Mouse (Mus musculus): ENCODE data around the gene Xpr1.

DNA sequence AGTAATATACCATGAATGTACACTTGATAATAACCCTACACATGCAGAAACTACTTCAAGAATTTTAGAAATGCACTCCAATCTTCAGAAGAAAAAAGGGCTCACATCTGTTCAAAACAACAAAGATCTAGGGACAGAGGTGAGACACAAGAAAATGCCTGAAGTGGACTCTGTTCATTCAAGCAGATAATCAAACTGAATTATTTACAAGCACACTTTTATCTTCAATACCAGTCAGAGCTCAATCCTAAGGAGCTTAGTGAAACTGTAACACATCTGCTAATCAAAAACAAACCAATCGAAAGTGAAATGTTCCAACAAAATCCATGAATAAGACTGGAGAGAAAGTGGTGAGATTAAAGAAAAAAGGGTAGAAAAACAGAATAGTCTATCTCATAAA, 35.3 kb downstream of the Xpr1 start:
- TF ChIP-seq REST (IDR thresholded peaks at IDR 0.05; ENCODE audit: insufficient read depth, insufficient read length) (no peak), TCF3 (IDR thresholded peaks at IDR 0.05; ENCODE audit: insufficient read length, low read depth) (no peak), TCF12 (IDR thresholded peaks at IDR 0.05; ENCODE audit: insufficient read depth, poor library complexity, severe bottlenecking) (no peak), POLR2AphosphoS2 (IDR thresholded peaks at IDR 0.05; ENCODE audit: insufficient read length, low read depth) (no peak), CEBPB (IDR thresholded peaks at IDR 0.05; ENCODE audit: insufficient read depth, poor library complexity, severe bottlenecking) (no peak), POLR2A (IDR thresholded peaks at IDR 0.05; ENCODE audit: insufficient read length, low read depth) (no peak), E2F4 (IDR thresholded peaks at IDR 0.05; ENCODE audit: insufficient read depth) (no peak), USF1 (IDR thresholded peaks at IDR 0.05; ENCODE audit: low read depth) (no peak), MYOD1 (IDR thresholded peaks at IDR 0.05; ENCODE audit: control insufficient read depth in 1 of 3, insufficient read length in 2 of 3, low read depth in 2 of 3) (no peak), MAX (IDR thresholded peaks at IDR 0.05; ENCODE audit: low read depth) (no peak), MYOG (IDR thresholded peaks at IDR 0.05; ENCODE audit: control insufficient read depth in 1 of 3, insufficient read depth in 1 of 3, insufficient read length in 2 of 3, low read depth in 2 of 3) (no peak)

Data from myocyte (in vitro differentiated cells).